Mouse (Mus musculus): Measurements from ENCODE around the gene Scd3.
A peak's percentile ranks its signal among the peaks of the same experiment; 100 is the strongest.

- TF ChIP-seq CTCF (IDR thresholded peaks at IDR 0.05) (peak; percentile 88), EP300 (IDR thresholded peaks at IDR 0.05) (no peak)
Observed at GRCm38 (mm10) chr19:44195138-44195537, 7.9 kb upstream of the Scd3 start.
